Mouse (Mus musculus) kidney, postnatal 4 days (tissue): Measurements from ENCODE around the gene D930007J09Rik.

ENCODE experiments used
- DNase-seq, 2 experiments: peaks; one replicate each; pipeline ENCODE4 v3.0.0; 2021; ENCODE audit warnings: mixed read lengths in 2 of 2

Gene D930007J09Rik

GRCm38 (mm10) chr13:32819241-32819640 lies 16.6 kb upstream of the D930007J09Rik start:
- no peak for DNase-seq

GRCm38 (mm10) chr13:32807624-32808023 lies 5.0 kb upstream of the D930007J09Rik start:
- DNase-seq, result no peak

GRCm38 (mm10) chr13:32806820-32807219 lies 4.2 kb upstream of the D930007J09Rik start:
- DNase-seq, result peak; percentile 23 to 27

- no peak for DNase-seq
These were observed 1.2 kb upstream of the D930007J09Rik start for GRCm38 (mm10) chr13:32803701-32804345.

- DNase-seq, result peak; percentile 96 to 98
These were observed 892 bp downstream of the D930007J09Rik start, which contains the start of gene Wrnip1 for GRCm38 (mm10) chr13:32801693-32802221. Gene Wrnip1, plus strand, starts transcription at chr13:32802038.

- peak in 1 of 2 experiments; percentile 16 for DNase-seq
These were observed 1.8 kb downstream of the D930007J09Rik start for GRCm38 (mm10) chr13:32800859-32801258.

GRCm38 (mm10) chr13:32799131-32799530 lies 3.5 kb downstream of the D930007J09Rik start:
- DNase-seq, result no peak

- no peak for DNase-seq
These were observed 5.6 kb downstream of the D930007J09Rik start for GRCm38 (mm10) chr13:32797085-32797484.

GRCm38 (mm10) chr13:32795166-32795565 lies 7.5 kb downstream of the D930007J09Rik start:
- DNase-seq, result peak in 1 of 2 experiments; percentile 29

- peak; percentile 12 to 39 for DNase-seq
These were observed 8.0 kb downstream of the D930007J09Rik start for GRCm38 (mm10) chr13:32794619-32795018.

- DNase-seq, result no peak
These were observed 12.9 kb downstream of the D930007J09Rik start for GRCm38 (mm10) chr13:32789781-32790180.

- DNase-seq, result no peak
These were observed 15.1 kb downstream of the D930007J09Rik start for GRCm38 (mm10) chr13:32787584-32787983.

GRCm38 (mm10) chr13:32783816-32784215 lies 18.8 kb downstream of the D930007J09Rik start, which contains the start of gene Mylk4:
Gene Mylk4, minus strand, starts transcription at chr13:32783954.
- DNase-seq, result no peak

- DNase-seq, result peak; percentile 30 to 45
These were observed 19.6 kb downstream of the D930007J09Rik start for GRCm38 (mm10) chr13:32783055-32783454.

- DNase-seq, result no peak
These were observed 23.8 kb downstream of the D930007J09Rik start for GRCm38 (mm10) chr13:32778861-32779260.

GRCm38 (mm10) chr13:32776350-32776749 lies 26.3 kb downstream of the D930007J09Rik start:
- DNase-seq, result no peak

- DNase-seq, result no peak
These were observed 26.8 kb downstream of the D930007J09Rik start for GRCm38 (mm10) chr13:32775889-32776288.

GRCm38 (mm10) chr13:32769960-32770359 lies 32.7 kb downstream of the D930007J09Rik start:
- peak in 1 of 2 experiments; percentile 17 for DNase-seq

GRCm38 (mm10) chr13:32768104-32768503 lies 34.5 kb downstream of the D930007J09Rik start:
- DNase-seq, result peak in 1 of 2 experiments; percentile 35

GRCm38 (mm10) chr13:32764448-32764847 lies 38.2 kb downstream of the D930007J09Rik start:
- no peak for DNase-seq

- DNase-seq, result no peak
These were observed 39.5 kb downstream of the D930007J09Rik start for GRCm38 (mm10) chr13:32763141-32763540.

GRCm38 (mm10) chr13:32760795-32761194 lies 41.9 kb downstream of the D930007J09Rik start:
- DNase-seq, result no peak

- DNase-seq, result no peak
These were observed 43.6 kb downstream of the D930007J09Rik start for GRCm38 (mm10) chr13:32759036-32759435.
